Mouse (Mus musculus) left cerebral cortex, postnatal 25 days (tissue): Measurements from ENCODE around the gene Arhgef2. TPM values are rescaled to one million over a fixed set of nuclear protein-coding genes. Genes with fewer than 3 reads are reported as not detected.

Source experiments
- DNase-seq, 2 experiments: peaks; one replicate each; pipeline ENCODE4 v3.0.0; 2022; ENCODE audit warnings: low spot score in 2 of 2, mixed read lengths in 1 of 2
- intact Hi-C: fragments of 180-260 bp; cut with DNase I; formaldehyde crosslinking; loops from one replicate; pipeline ENCODE4 v1.15.1; 2025
- total RNA-seq, 2 experiments: library from RNA; stranded (reverse); gene quantifications; 2 replicates each; pipeline ENCODE4 v1.2.3; 2021

The Arhgef2 gene
- total RNA-seq, 2 experiments from 2014 or later = 245 to 246 TPM

DNA sequence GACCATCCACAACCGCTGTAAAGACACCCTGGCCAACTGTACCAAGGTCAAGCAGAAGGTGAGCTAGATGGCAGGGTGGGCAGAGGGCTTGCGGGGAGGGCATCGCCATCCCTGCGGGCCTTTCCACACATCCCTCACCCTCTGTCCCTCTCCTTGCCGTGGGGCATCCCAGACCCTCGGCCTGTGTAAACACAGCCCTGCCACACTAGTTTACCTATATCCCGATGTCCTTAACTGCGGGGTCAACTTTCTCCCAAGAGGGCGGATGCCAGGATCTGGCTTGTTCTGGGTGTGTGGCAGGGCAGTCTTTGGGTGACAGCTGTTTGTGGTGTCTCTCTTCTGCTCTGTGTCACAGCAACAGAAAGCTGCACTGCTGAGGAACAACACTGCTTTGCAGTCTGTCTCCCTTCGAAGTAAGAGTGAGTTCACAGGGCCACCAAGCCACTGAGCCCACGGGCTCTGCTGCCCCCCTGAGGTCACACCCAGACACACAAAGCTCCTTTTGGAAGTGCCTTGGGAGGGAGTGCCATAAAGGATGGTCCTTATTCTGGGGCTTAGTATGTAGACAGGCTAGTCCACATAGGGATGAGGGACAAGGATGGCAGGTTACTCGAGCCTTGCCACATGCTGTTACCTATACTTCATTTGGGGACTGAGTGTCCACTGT is 26.3 kb downstream of the Arhgef2 start:
- intact Hi-C loops = loop anchor here (1.0 to 2.0 kb wide), 2 partner anchors 9 to 25 kb away; no protein-coding TSS in a partner anchor
- no peak for DNase-seq

DNA sequence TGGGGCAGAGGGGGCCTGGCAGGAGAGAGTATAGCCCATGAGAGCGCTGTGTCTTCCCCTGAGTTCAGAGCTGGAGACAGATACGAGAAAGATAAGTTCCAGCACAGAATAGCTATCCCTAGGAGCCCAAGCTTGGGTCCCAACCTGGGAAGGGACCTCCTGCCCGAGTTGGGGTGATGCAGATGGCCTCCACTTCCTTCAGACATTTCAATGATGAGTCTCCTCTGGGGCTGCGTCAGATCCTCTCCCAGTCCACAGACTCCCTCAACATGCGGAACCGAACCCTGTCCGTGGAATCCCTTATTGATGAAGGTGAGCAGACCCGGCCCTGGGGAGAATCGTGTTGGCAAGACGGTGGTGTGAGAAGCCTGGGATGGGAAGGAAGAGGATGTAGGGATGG is 27.3 kb downstream of the Arhgef2 start:
- no peak for DNase-seq
- intact Hi-C loops = loop anchor here (2.0 kb wide), 1 partner anchor 26 kb away; no protein-coding TSS in a partner anchor

DNA sequence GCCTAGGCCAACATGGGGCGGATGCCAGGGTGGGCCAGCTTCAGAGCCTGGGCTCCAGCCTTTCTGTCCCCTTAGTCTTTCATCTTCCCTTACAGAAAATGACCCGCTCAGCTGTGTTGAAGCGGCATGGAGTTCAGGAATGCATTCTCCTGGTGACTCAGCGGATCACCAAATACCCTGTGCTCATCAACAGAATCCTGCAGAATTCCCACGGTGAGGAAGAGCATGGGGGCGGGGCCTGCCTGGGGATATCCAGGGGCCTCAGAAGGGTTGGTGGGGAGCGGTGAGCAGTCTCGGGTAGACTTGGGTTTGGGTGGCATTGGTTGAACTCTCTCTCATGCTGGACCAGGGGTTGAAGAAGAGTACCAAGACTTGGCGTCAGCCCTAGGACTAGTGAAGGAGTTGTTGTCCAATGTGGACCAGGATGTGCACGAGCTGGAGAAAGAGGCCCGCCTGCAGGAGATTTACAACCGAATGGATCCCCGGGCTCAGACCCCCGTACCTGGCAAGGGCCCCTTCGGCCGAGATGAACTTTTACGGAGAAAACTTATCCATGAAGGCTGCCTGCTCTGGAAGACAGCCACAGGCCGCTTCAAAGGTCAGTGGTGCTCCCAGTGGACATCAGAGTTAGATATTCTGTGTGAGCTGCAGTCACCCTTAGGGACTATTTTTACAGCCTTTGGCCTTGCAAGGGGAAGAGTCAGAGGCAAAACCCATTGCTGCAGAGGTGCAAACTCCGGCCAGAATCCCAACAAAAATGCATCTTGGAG is 29.9 kb downstream of the Arhgef2 start:
- DNase-seq = no peak
- intact Hi-C loops = no loop called here

DNA sequence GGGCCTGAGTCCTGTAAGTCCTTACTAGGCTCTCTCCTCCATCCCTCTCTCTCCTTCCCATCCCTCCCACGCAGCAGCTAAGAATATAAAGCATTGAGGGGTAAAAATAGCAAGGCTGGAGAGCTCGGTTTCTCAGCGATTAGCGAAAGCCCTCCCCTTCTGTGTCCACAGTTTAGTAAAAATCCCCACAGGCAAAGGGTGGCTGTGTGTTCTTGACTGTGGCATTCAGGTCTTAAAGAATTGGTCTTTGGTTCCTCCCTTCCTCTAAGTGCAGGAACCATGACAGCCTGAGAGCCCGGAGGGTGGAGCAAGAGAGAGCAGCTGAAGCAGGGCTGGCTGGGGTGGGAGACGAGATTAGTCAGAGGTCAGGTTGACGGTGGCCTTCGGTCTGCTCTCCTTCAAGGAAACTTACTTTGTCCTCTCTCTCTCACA is 30.8 kb downstream of the Arhgef2 start:
- intact Hi-C loops = no loop called here
- DNase-seq = peak in 1 of 2 experiments; percentile 83

- no peak for DNase-seq
- intact Hi-C loops = no loop called here
Measured at GRCm38 (mm10) chr3:88637134-88637533, 31.4 kb downstream of the Arhgef2 start.

DNA sequence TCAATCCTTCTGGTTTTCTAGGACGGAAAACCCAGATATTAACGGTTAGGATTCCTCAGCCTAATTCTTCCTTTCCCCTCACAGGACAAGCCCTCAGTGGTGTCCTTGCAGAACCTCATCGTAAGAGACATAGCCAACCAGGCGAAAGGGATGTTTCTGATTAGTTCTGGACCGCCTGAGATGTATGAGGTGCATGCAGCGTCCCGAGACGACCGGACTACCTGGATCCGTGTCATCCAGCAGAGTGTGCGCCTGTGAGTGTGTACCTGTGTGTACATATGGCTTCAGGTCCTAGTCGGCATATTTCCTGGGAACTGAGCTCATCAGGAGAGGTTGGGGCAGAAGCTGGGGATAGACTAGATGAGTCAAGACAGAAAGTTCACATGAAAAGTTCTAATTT is 33.5 kb downstream of the Arhgef2 start:
- intact Hi-C loops = no loop called here
- no peak for DNase-seq

DNA sequence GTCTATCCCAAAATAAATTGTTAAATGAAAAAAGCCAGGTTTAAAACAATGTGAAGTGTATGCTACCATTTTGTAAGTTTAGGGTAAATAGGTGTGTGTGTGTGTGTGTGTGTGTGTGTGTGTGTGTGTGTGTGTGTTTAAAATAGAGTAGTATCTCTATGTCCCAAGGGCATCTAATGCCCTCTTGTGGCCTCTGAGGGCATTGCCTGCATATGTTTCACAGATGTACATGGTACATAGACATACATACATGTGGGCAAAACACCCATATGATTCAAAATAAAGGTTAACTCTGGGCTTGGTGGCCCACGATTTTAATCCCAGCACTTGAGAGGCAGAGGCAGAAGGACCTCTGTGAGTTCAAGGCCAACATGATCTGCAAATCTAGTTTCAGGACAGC is 34.9 kb downstream of the Arhgef2 start:
- intact Hi-C loops = loop anchor here (2.0 kb wide), 1 partner anchor 34 kb away; no protein-coding TSS in a partner anchor

GRCm38 (mm10) chr3:88643078-88643477 is 37.3 kb downstream of the Arhgef2 start:
- intact Hi-C loops = no loop called here

More for the DNA sequence above, 34.9 kb downstream of the Arhgef2 start:
- DNase-seq = peak in 1 of 2 experiments; percentile 73

GRCm38 (mm10) chr3:88645937-88646336 is 40.2 kb downstream of the Arhgef2 start:
- DNase-seq = no peak
- intact Hi-C loops = no loop called here

More at GRCm38 (mm10) chr3:88643078-88643477, 37.3 kb downstream of the Arhgef2 start:
- DNase-seq = no peak

DNA sequence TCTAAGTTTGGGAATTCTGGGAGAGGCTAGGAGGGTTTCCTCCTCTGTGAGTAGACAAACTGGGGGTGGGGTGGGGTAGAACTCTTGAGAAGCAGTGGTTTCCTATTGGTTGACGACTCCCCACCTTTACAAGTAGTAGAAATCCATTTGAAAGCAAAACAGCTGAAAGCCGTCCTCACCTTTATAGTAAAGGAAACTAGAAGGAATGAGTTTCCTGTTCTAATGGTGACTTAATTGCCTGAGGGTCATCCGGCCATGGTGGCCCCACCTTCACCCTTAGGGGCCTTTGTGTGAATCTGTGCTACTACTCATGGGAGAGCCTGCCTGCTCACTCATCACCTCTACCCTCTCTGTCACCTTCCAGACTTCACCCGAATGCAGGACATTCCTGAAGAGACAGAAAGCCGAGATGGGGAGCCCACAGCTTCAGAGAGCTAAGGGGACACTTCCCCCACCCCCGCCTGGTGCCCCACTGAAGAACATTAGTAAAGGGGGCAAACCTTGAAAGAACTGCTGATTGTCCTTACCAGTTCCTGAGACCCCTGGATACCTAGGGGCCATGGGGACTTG is 40.7 kb downstream of the Arhgef2 start:
- intact Hi-C loops = no loop called here
- DNase-seq = no peak

GRCm38 (mm10) chr3:88647076-88647475 is 41.3 kb downstream of the Arhgef2 start:
- intact Hi-C loops = no loop called here
- no peak for DNase-seq

DNA sequence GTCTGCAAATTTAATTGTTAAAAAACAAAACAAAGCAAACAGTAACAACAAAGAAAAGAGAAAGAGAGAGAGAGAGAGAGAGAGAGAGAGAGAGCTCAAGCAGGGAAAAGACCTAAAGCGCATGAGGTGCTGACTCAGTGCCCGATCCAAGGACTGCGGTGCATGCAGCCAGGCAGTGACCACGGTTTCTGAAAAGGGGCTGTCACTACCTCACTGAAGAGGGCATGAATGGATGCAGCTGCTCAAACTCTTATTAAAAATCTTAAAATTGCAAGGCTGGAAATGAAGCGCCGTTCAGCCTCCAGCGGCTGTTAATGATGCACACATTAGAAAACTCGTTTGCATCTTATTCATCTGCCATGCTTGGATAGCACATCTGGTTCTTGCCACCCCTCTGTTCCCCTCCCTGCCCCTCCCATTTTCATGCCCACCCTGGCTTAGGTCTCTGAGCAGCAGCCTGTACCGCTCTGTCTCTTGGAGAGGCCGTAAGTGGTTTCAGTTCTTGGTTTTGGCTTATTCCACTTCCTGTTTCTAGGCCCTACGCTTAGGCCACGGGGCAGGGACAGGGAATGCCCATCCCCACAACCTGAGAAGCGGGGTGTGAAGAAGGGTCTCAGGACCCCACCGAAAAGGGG is 42.1 kb downstream of the Arhgef2 start:
- intact Hi-C loops = no loop called here
- no peak for DNase-seq

GRCm38 (mm10) chr3:88648452-88649168 is 42.8 kb downstream of the Arhgef2 start:
- intact Hi-C loops = no loop called here
- DNase-seq = no peak

GRCm38 (mm10) chr3:88649186-88649585 is 43.4 kb downstream of the Arhgef2 start:
- no peak for DNase-seq
- intact Hi-C loops = no loop called here

DNA sequence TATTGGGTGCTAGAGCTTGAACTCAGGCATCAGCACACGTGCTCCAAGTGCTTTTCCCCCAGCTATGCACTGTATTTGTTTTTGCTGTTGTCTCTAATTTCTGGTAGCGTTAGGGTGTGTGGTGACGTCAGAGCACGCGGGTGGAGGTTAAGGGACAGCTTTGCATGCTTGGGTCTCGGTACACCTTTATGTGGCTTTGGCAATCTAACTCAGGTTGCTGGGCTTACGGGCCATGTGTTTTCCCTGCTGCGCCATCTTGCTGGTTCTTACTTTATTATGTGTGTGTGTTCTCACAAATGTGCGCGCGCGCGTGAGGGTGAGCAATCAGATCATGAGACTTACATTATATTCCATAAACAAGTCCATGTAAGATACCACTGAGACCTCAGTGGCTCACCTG is 44.2 kb downstream of the Arhgef2 start:
- no peak for DNase-seq
- intact Hi-C loops = no loop called here

- DNase-seq = no peak
- intact Hi-C loops = no loop called here
Measured at GRCm38 (mm10) chr3:88650713-88651504, 45.1 kb downstream of the Arhgef2 start.

- intact Hi-C loops = no loop called here
- DNase-seq = no peak
Measured at GRCm38 (mm10) chr3:88651669-88652618, 46.2 kb downstream of the Arhgef2 start.
